Mouse (Mus musculus) embryonic fibroblast, embryonic 13.5 days (primary cell): ENCODE results near the gene Tanc1.

Experiments used
- CTCF ChIP-seq: IDR thresholded peaks from 2 replicates; pipeline ENCODE4 v1.5.1; 2011; ENCODE audit warnings: mild to moderate bottlenecking, control low read depth, low read length, moderate library complexity, borderline replicate concordance; ENCODE audit not compliant: insufficient read depth
- POLR2A ChIP-seq: IDR thresholded peaks from 2 replicates; pipeline ENCODE4 v1.6.1; 2011; ENCODE audit warnings: low read depth, mild to moderate bottlenecking, control low read depth, low read length, moderate library complexity

DNA sequence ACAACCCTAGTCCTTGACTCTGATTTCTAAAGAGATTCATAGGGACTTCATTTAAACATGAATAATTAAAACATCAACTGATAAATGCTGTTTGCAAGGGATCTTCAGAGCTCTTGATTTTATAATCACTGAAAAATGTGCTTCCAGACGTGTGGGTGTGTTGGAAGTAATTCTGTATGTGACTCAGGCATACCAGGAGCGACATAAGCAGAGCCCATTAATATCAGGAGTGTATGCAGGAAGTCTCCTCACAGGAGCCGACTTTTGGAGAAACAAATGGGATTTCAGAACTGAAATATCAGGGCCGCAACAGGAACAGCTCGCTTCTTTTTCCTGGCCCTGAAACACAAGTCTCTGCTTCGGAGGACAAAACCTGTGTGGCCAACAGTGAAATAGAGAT is 27.9 kb upstream of the Tanc1 start:
- TF ChIP-seq POLR2A: no peak
- no peak for TF ChIP-seq CTCF
